Mouse (Mus musculus) bone marrow macrophage, adult 2 months (primary cell): Measurements from ENCODE around the gene G3bp1.

Experiments
- CTCF ChIP-seq: IDR thresholded peaks from 2 replicates; pipeline ENCODE4 v1.5.1; 2012; ENCODE audit warnings: low read depth, mild to moderate bottlenecking, low read length, moderate library complexity
- POLR2A ChIP-seq: IDR thresholded peaks from 2 replicates; pipeline ENCODE4 v1.6.1; 2012; ENCODE audit warnings: mild to moderate bottlenecking, low read depth, low read length, borderline replicate concordance

GRCm38 (mm10) chr11:55542671-55543070 is 73.2 kb downstream of the G3bp1 start:
- TF ChIP-seq POLR2A (no peak), CTCF (no peak)
